Comparison of ENCODE assay signal across 14 mouse cellular contexts in the genomic region with DNA sequence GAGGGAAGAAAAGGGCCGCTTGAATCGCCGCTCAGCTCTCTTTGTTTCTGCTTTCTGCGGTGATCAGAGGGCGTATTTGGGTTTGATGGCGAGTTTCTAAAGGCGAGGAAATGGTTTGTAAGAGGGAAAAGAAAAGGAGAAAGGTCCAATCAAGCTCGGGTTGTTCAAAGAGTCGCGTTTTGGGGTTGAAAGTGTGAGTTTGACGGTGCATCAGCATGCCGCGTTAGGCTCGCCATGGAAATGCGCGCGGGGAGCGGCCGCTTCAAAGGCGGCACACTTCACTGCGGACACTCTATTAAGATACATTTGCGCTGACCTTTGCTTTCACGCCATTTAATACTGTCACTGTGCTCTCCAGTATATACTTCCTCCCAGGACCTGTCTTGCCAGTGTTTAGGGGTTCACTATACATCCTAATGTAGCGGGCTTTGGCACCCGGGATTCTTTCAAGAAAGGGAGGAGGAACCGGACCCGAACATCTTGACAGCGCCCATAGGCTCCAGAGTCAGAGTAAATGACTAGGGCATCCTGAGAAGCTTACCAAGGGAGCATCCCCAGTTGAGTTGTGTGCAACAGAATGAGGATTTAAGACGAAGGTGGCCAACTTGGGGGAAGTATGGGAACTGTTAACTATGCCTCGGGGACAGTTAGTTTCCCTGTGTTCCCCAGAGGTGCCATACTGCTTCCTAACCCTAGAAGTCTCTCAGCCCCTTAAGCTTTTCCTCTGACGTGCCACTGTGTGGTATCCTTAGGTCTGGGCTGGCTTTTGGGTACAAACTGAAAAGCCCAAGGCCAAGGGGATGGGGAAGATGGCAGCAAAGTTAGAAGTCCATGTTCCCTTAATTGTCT. TPM values are rescaled to one million over a fixed set of nuclear protein-coding genes. Genes with fewer than 3 reads are reported as not detected.
DNase-seq lines count a peak whose midpoint lies in the region; ATAC-seq and TF ChIP-seq lines count a peak whose summit lies in the region.
"Had no signal": no experiment of that assay in that cellular context is flagged by ENCODE, and none has a peak within 500 bp of the region (broad histone marks: within the 10 kb centered on the region; RNA-seq: fewer than 3 reads in every experiment).

No protein-coding gene starts in this region.

- H3K9ac ChIP-seq in forebrain, embryonic 16.5 days (replicated peaks; ENCODE audit: low read depth, low read length) = 0 out of 2 replicates have a peak overlapping the region, but pooled peaks have one; percentile 5
- peak overlapping the region; percentile 39; the same call in 1 of the 2 replicates for H3K9ac ChIP-seq in midbrain, embryonic 12.5 days (replicated peaks)
- H3K9ac ChIP-seq: embryonic facial prominence, embryonic 13.5 days had no signal

- TF ChIP-seq CTCF in brain, embryonic 14.5 days (IDR thresholded peaks at IDR 0.05; ENCODE audit: borderline replicate concordance, extremely low read depth, insufficient read depth, insufficient read length) = no peak

- WGBS in forebrain, embryonic 16.5 days = 3% methylated on average over 31 of the region's 31 CpGs
- WGBS in midbrain, embryonic 12.5 days = under 1% methylated on average over 31 of the region's 31 CpGs

- peak; percentile 90 for DNase-seq in brain, embryonic 14.5 days (ENCODE audit: low read depth)
- DNase-seq in cerebellum, postnatal 14 days = peak; percentile 66 to 75
- DNase-seq in spleen, adult 18-20 months = no peak
- no peak for DNase-seq in urinary bladder, postnatal 14 days (ENCODE audit: low spot score)
- DNase-seq in layer of hippocampus, postnatal 36 days = no peak
- DNase-seq: kidney, postnatal 36 days had no signal

- no peak overlapping the region; the same call in 1 of the 2 replicates for H3K4me3 ChIP-seq in forebrain, embryonic 16.5 days (replicated peaks; ENCODE audit: low read length)
- H3K4me3 ChIP-seq in midbrain, embryonic 12.5 days = peak overlapping the region; percentile 23
- H3K4me3 ChIP-seq: embryonic facial prominence, embryonic 13.5 days had no signal

- no peak for ATAC-seq in forebrain, embryonic 16.5 days
- peak; percentile 39 for ATAC-seq in midbrain, embryonic 12.5 days (ENCODE audit: low FRiP score, low read depth)
- ATAC-seq in erythroblast, adult 5-6 weeks (replicated peaks; ENCODE audit: low FRiP score, poor library complexity, severe bottlenecking) = no peak

- H3K27ac ChIP-seq in forebrain, embryonic 16.5 days (ENCODE audit: low read length) = no peak overlapping the region
- H3K27ac ChIP-seq in midbrain, embryonic 12.5 days (replicated peaks) = peak overlapping the region; percentile 91
- H3K27ac ChIP-seq: embryonic facial prominence, embryonic 13.5 days had no signal

- peaks cover 71% of the 10 kb centered on the region for H3K27me3 ChIP-seq in forebrain, embryonic 16.5 days (replicated peaks; ENCODE audit: control insufficient read depth, insufficient read depth, low read length)
- H3K27me3 ChIP-seq in midbrain, embryonic 12.5 days = peaks cover 87% of the 10 kb centered on the region

- H3K9me3 ChIP-seq in forebrain, embryonic 16.5 days (ENCODE audit: control insufficient read depth, low read length) = no peaks in the 10 kb centered on the region
- H3K9me3 ChIP-seq in midbrain, embryonic 12.5 days = no peaks in the 10 kb centered on the region
- H3K9me3 ChIP-seq: embryonic facial prominence, embryonic 13.5 days had no signal

- peaks cover 4% of the 10 kb centered on the region; the same call in 1 of the 2 replicates for H3K4me1 ChIP-seq in forebrain, embryonic 16.5 days (replicated peaks; ENCODE audit: control insufficient read depth, insufficient read depth, low read length)
- peaks cover 35% of the 10 kb centered on the region for H3K4me1 ChIP-seq in midbrain, embryonic 12.5 days
- H3K4me1 ChIP-seq: embryonic facial prominence, embryonic 13.5 days had no signal

- H3K36me3 ChIP-seq in forebrain, embryonic 16.5 days (ENCODE audit: control insufficient read depth, insufficient read depth) = no peaks in the 10 kb centered on the region
- H3K36me3 ChIP-seq in midbrain, embryonic 12.5 days = no peaks in the 10 kb centered on the region
- H3K36me3 ChIP-seq: embryonic facial prominence, embryonic 13.5 days had no signal

- no peak for TF ChIP-seq POLR2A in brain, embryonic 14.5 days (IDR thresholded peaks at IDR 0.05; ENCODE audit: borderline replicate concordance, extremely low read depth, insufficient read depth, insufficient read length, poor library complexity, severe bottlenecking)

- H3K4me2 ChIP-seq in forebrain, embryonic 16.5 days (ENCODE audit: low read length) = peak overlapping the region; percentile 18
- peak overlapping the region; percentile 85 for H3K4me2 ChIP-seq in midbrain, embryonic 12.5 days (replicated peaks)
- H3K4me2 ChIP-seq: embryonic facial prominence, embryonic 13.5 days had no signal

RNA-seq across cellular contexts. Expression of gene Zic1, which starts 21.5 kb away (rescaled TPM):
- 576 and 642 TPM in 2 replicates for polyA plus RNA-seq in brain, embryonic 14.5 days (2012; rRNA removed)
- 4.5 and 8.0 TPM in 2 replicates for polyA plus RNA-seq in forebrain, embryonic 16.5 days (2015; fragmentation: Nextera tagmentation; extraction: Ambion mirVana)
- 11.9 and 17.2 TPM in 2 replicates for polyA plus RNA-seq in midbrain, embryonic 12.5 days (2016; fragmentation: Nextera tagmentation; extraction: Ambion mirVana)
- not detected in 2 replicates for total RNA-seq in erythroblast, adult 5-6 weeks (2015; ENCODE audit: low replicate concordance)
- total RNA-seq in erythroblast, adult 5-6 weeks (2017; ENCODE audit: low replicate concordance) = not detected in 2 replicates
- 10 to 100 TPM in 1 of 2 experiments, 1 to 10 TPM in 1; 9.2 to 13.7 TPM for total RNA-seq in layer of hippocampus, postnatal 36 days (2021)
- total RNA-seq: hematopoietic stem cell, adult 5-6 weeks had no signal
- polyA plus RNA-seq: lung, embryonic 16.5 days; small intestine, adult 2 months; thymus, postnatal 0 days had no signal

RNA-seq across cellular contexts. Expression of gene Zic4, which starts 24.9 kb away (rescaled TPM):
- 89.6 and 91.1 TPM in 2 replicates for polyA plus RNA-seq in brain, embryonic 14.5 days (2012; rRNA removed)
- 28.3 and 47.6 TPM in 2 replicates for polyA plus RNA-seq in forebrain, embryonic 16.5 days (2015; fragmentation: Nextera tagmentation; extraction: Ambion mirVana)
- 44.6 and 76.9 TPM in 2 replicates for polyA plus RNA-seq in midbrain, embryonic 12.5 days (2016; fragmentation: Nextera tagmentation; extraction: Ambion mirVana)
- not detected in 2 replicates for total RNA-seq in erythroblast, adult 5-6 weeks (2015; ENCODE audit: low replicate concordance)
- 0.28 TPM in 1 of 2 replicates, not detected in the other for total RNA-seq in erythroblast, adult 5-6 weeks (2017; ENCODE audit: low replicate concordance)
- total RNA-seq in layer of hippocampus, postnatal 36 days (2021) = 1 to 10 TPM; 2.8 to 4.4 TPM
- total RNA-seq: hematopoietic stem cell, adult 5-6 weeks had no signal
- polyA plus RNA-seq: lung, embryonic 16.5 days; small intestine, adult 2 months; thymus, postnatal 0 days had no signal

Comparison
In these comparisons a context has a peak if more than half of its experiments do, and no peak if none do; other contexts are left out.
1. DNase-seq: peak in brain, embryonic 14.5 days (single experiment) and cerebellum, postnatal 14 days (2 of 2); none in spleen, adult 18-20 months (0 of 2), urinary bladder, postnatal 14 days (single experiment) and layer of hippocampus, postnatal 36 days (0 of 2).
2. RNA of gene Zic1, which starts 21.5 kb away (polyA plus RNA-seq): 576 to 642 TPM in brain, embryonic 14.5 days; 11.9 to 17.2 TPM in midbrain, embryonic 12.5 days and 4.5 to 8.0 TPM in forebrain, embryonic 16.5 days; every median in the first group is over 10 times any median in the second.